Mouse (Mus musculus) 3134 (cell line): ENCODE data around the gene Aars2.

Experiments
- DNase-seq: peaks from one replicate; pipeline ENCODE4 v3.0.0-alpha.2; 2011; ENCODE audit warnings: low spot score; ENCODE audit not compliant: insufficient read length; ENCODE audit errors: extremely low read depth

The Aars2 gene

GRCm38 (mm10) chr17:45557246-45557824 is 50.7 kb downstream of the Aars2 start:
- DNase-seq, result peak; percentile 54

GRCm38 (mm10) chr17:45557998-45558862 is 51.6 kb downstream of the Aars2 start:
- peak; percentile 51 for DNase-seq

- no peak for DNase-seq
Observed at GRCm38 (mm10) chr17:45559732-45560525, 53.3 kb downstream of the Aars2 start.

- DNase-seq, result no peak
Observed at GRCm38 (mm10) chr17:45563216-45563615, 56.6 kb downstream of the Aars2 start.

GRCm38 (mm10) chr17:45563655-45564530 is 57.3 kb downstream of the Aars2 start, which contains the start of gene Slc35b2:
Gene Slc35b2, plus strand, starts transcription at chr17:45563874.
- peak; percentile 96 for DNase-seq

- DNase-seq, result no peak
Observed at GRCm38 (mm10) chr17:45564531-45565084, 58.0 kb downstream of the Aars2 start.

GRCm38 (mm10) chr17:45565103-45565502 is 58.5 kb downstream of the Aars2 start:
- DNase-seq, result no peak

- no peak for DNase-seq
Observed at GRCm38 (mm10) chr17:45566031-45566359, 59.4 kb downstream of the Aars2 start.

GRCm38 (mm10) chr17:45566360-45567161 is 59.9 kb downstream of the Aars2 start:
- DNase-seq, result peak; percentile 70

GRCm38 (mm10) chr17:45567162-45567601 is 60.5 kb downstream of the Aars2 start:
- no peak for DNase-seq

GRCm38 (mm10) chr17:45568990-45569389 is 62.3 kb downstream of the Aars2 start:
- DNase-seq, result no peak

DNA sequence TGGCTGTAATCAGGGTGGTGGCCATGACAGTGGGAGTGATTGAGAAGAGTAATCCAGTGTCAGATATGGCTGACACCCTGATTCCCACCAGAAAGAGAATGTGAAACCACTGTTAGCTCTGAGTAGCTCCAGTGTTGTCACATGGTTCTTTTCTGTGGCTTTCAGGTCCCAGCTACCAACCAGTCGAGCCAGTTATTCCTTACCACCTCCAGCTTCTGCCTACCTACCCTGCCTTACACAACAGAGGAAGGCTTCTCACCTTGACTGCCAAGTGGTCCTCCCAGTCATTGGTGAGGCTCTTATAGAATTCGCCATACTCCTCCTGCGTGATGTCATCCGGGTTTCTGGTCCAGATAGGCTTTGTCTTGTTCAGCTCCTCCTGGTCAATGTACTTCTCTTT is 63.4 kb downstream of the Aars2 start:
- no peak for DNase-seq
